Mouse (Mus musculus): Measurements from ENCODE around the gene Serpinb13.
"Not testable (repeated sequence)": the region's sequence is repeated elsewhere in the genome, so short reads cannot be mapped to it uniquely, and the experiment has no call there.

Gene Serpinb13

GRCm38 (mm10) chr1:106980684-106981083 is at the start of gene Serpinb13:
TSS of gene Serpinb13 (plus strand) at chr1:106980984.
- DNase-seq = no peak

GRCm38 (mm10) chr1:106931954-106932353 is 48.8 kb upstream of the Serpinb13 start:
- no peak for DNase-seq

GRCm38 (mm10) chr1:106933658-106934057 is 47.1 kb upstream of the Serpinb13 start:
- no peak for DNase-seq

- DNase-seq = no peak
These were observed 46.5 kb upstream of the Serpinb13 start, which contains the start of gene Serpinb12 for GRCm38 (mm10) chr1:106934265-106934664. TSS of gene Serpinb12 (plus strand) at chr1:106934449.

- no peak for DNase-seq
These were observed 33.6 kb upstream of the Serpinb13 start for GRCm38 (mm10) chr1:106947217-106947616.

GRCm38 (mm10) chr1:106959981-106960380 is 20.8 kb upstream of the Serpinb13 start:
- DNase-seq = no peak

GRCm38 (mm10) chr1:106961023-106961422 is 19.8 kb upstream of the Serpinb13 start:
- DNase-seq = no peak

- no peak for DNase-seq
These were observed 2.3 kb downstream of the Serpinb13 start for GRCm38 (mm10) chr1:106983092-106983491.

- DNase-seq = no peak
These were observed 3.1 kb downstream of the Serpinb13 start for GRCm38 (mm10) chr1:106983865-106984264.

- DNase-seq = no peak
These were observed 19.6 kb downstream of the Serpinb13 start for GRCm38 (mm10) chr1:107000424-107000823.

GRCm38 (mm10) chr1:107001754-107002153 is 21.0 kb downstream of the Serpinb13 start:
- DNase-seq = no peak

GRCm38 (mm10) chr1:107006316-107006715 is 25.5 kb downstream of the Serpinb13 start:
- no peak for DNase-seq

- no peak for DNase-seq
These were observed 33.7 kb downstream of the Serpinb13 start for GRCm38 (mm10) chr1:107014530-107014929.

- DNase-seq = no peak
These were observed 34.4 kb downstream of the Serpinb13 start for GRCm38 (mm10) chr1:107015210-107015609.

GRCm38 (mm10) chr1:107025886-107026285 is 45.1 kb downstream of the Serpinb13 start:
- DNase-seq = no peak

- not testable (repeated sequence) for DNase-seq
These were observed 53.5 kb downstream of the Serpinb13 start for GRCm38 (mm10) chr1:107034236-107034635.
